Mouse (Mus musculus) mouse trophoblast stem cell (cell line): ENCODE data around the gene Asb18.

ENCODE experiments used
- in situ Hi-C, 2 experiments: fragments of 300-500 bp; cut with MseI, MboI; formaldehyde crosslinking; loops; 2 replicates in 1 of 2; 3 replicates in 1 of 2; pipeline ENCODE4 v1.15.1; 2025

Gene Asb18

GRCm38 (mm10) chr1:89934316-89935260, 79.9 kb downstream of the Asb18 start:
- in situ Hi-C loops, result loop anchor here (10.0 to 25.0 kb wide), 2 partner anchors 272 to 290 kb away; no protein-coding TSS in a partner anchor

GRCm38 (mm10) chr1:89933786-89934185, 80.7 kb downstream of the Asb18 start:
- in situ Hi-C loops, result loop anchor here (10.0 to 25.0 kb wide), 2 partner anchors 271 to 289 kb away; no protein-coding TSS in a partner anchor

GRCm38 (mm10) chr1:89933028-89933427, 81.4 kb downstream of the Asb18 start:
- in situ Hi-C loops, result loop anchor here (10.0 to 25.0 kb wide), 2 partner anchors 271 to 288 kb away; no protein-coding TSS in a partner anchor

GRCm38 (mm10) chr1:89932616-89933015, 81.8 kb downstream of the Asb18 start:
- in situ Hi-C loops, result loop anchor here (10.0 to 25.0 kb wide), 2 partner anchors 270 to 288 kb away; no protein-coding TSS in a partner anchor

- in situ Hi-C loops, result loop anchor here (10.0 to 25.0 kb wide), 2 partner anchors 270 to 287 kb away; no protein-coding TSS in a partner anchor
Measured at GRCm38 (mm10) chr1:89932021-89932423, 82.4 kb downstream of the Asb18 start.

GRCm38 (mm10) chr1:89931120-89931519, 83.3 kb downstream of the Asb18 start, which contains the start of gene Gbx2:
Gene Gbx2 (minus strand): TSS chr1:89931179.
- in situ Hi-C loops, result loop anchor here (10.0 to 25.0 kb wide), 2 partner anchors 269 to 286 kb away; no protein-coding TSS in a partner anchor

GRCm38 (mm10) chr1:89930551-89930950, 83.9 kb downstream of the Asb18 start:
- in situ Hi-C loops, result loop anchor here (10.0 to 25.0 kb wide), 2 partner anchors 268 to 286 kb away; no protein-coding TSS in a partner anchor

- in situ Hi-C loops, result loop anchor here (10.0 to 25.0 kb wide), 2 partner anchors 268 to 285 kb away; no protein-coding TSS in a partner anchor
Measured at GRCm38 (mm10) chr1:89929721-89930505, 84.6 kb downstream of the Asb18 start.

GRCm38 (mm10) chr1:89929181-89929580, 85.3 kb downstream of the Asb18 start:
- in situ Hi-C loops, result loop anchor here in 1 of 2 experiments (25.0 kb wide), 1 partner anchor 267 kb away; no protein-coding TSS in a partner anchor

GRCm38 (mm10) chr1:89928676-89929075, 85.8 kb downstream of the Asb18 start:
- in situ Hi-C loops, result loop anchor here in 1 of 2 experiments (25.0 kb wide), 1 partner anchor 266 kb away; no protein-coding TSS in a partner anchor

GRCm38 (mm10) chr1:89927061-89927661, 87.3 kb downstream of the Asb18 start:
- in situ Hi-C loops, result loop anchor here in 1 of 2 experiments (25.0 kb wide), 1 partner anchor 265 kb away; no protein-coding TSS in a partner anchor

GRCm38 (mm10) chr1:89926583-89927060, 87.8 kb downstream of the Asb18 start:
- in situ Hi-C loops, result loop anchor here in 1 of 2 experiments (25.0 kb wide), 1 partner anchor 264 kb away; no protein-coding TSS in a partner anchor

GRCm38 (mm10) chr1:89925501-89926190, 88.8 kb downstream of the Asb18 start:
- in situ Hi-C loops, result loop anchor here in 1 of 2 experiments (25.0 kb wide), 1 partner anchor 263 kb away; no protein-coding TSS in a partner anchor

GRCm38 (mm10) chr1:89923642-89924020, 90.8 kb downstream of the Asb18 start:
- in situ Hi-C loops, result no loop called here

GRCm38 (mm10) chr1:89922883-89923641, 91.4 kb downstream of the Asb18 start:
- in situ Hi-C loops, result no loop called here

GRCm38 (mm10) chr1:89922282-89922681, 92.2 kb downstream of the Asb18 start:
- in situ Hi-C loops, result no loop called here

GRCm38 (mm10) chr1:89921806-89922205, 92.7 kb downstream of the Asb18 start:
- in situ Hi-C loops, result no loop called here

- in situ Hi-C loops, result no loop called here
Measured at GRCm38 (mm10) chr1:89919206-89919605, 95.3 kb downstream of the Asb18 start.

GRCm38 (mm10) chr1:89918111-89918510, 96.4 kb downstream of the Asb18 start:
- in situ Hi-C loops, result no loop called here
